Mouse (Mus musculus) layer of hippocampus, adult 9-11 months (tissue): ENCODE results near the gene Etfdh.
"Not testable (repeated sequence)": the region's sequence is repeated elsewhere in the genome, so short reads cannot be mapped to it uniquely, and the experiment has no call there.

ENCODE experiments used
- DNase-seq: peaks from one replicate; pipeline ENCODE4 v3.0.0; 2022

The Etfdh gene

GRCm38 (mm10) chr3:79576468-79576816 is 52.9 kb downstream of the Etfdh start:
- no peak for DNase-seq

GRCm38 (mm10) chr3:79575576-79576467 is 53.5 kb downstream of the Etfdh start:
- no peak for DNase-seq

- no peak for DNase-seq
Observed at GRCm38 (mm10) chr3:79574336-79574735, 55.0 kb downstream of the Etfdh start.

DNA sequence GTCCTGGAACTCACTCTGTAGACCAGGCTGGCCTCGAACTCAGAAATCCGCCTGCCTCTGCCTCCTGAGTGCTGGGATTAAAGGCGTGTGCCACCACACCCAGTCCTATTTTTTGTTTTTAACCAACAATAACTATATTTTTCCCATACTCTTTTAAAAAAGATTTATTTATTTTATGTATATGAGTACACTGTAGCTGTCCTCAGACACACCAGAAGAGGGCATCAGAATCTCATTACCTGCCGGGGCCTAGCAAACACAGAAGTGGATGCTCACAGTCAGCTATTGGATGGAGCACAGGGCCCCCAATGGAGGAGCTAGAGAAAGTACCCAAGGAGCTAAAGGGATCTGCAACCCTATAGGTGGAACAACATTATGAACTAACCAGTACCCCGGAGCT is 55.9 kb downstream of the Etfdh start:
- DNase-seq, result not testable (repeated sequence)

GRCm38 (mm10) chr3:79572399-79572798 is 56.9 kb downstream of the Etfdh start:
- DNase-seq, result no peak

- no peak for DNase-seq
Observed at GRCm38 (mm10) chr3:79569351-79569681, 60.0 kb downstream of the Etfdh start.

GRCm38 (mm10) chr3:79568629-79569350 is 60.5 kb downstream of the Etfdh start:
- DNase-seq, result no peak

DNA sequence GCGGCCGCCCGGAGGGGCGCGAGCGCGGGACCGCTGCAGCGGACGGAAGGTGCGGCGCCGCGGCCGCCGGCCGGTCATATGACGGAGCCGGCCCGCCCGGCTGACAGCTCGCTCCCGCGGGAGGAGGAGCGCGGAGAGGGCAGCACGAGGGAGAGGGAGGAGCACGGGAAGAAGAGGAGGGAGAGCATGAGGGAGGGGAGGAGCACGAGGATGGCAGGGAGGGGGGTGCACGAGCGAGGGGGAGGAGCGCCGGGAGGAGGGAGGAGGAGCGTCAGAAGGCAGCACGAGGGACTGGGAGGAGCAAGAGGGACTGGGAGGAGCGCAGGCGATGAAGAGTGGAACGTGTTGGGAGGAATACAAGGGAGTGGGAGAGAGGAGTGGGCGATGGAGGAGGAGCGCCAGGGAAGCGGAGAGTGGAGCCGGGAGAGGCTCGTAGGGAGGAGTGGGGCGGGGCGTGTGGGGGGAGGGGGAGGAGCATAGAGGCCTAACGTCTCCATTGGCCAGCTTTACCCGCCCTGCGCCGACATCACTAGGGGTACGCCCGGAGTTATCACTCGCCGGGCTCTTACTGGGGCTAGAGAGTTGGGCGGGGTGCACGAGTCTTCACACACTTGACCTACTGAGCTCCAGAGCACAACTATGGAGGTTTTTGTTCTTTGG is 61.5 kb downstream of the Etfdh start, which contains the start of gene Fnip2:
Gene Fnip2 (minus strand): TSS at position 94 of the 660 bp plus-strand sequence.
- peak; percentile 94 for DNase-seq

DNA sequence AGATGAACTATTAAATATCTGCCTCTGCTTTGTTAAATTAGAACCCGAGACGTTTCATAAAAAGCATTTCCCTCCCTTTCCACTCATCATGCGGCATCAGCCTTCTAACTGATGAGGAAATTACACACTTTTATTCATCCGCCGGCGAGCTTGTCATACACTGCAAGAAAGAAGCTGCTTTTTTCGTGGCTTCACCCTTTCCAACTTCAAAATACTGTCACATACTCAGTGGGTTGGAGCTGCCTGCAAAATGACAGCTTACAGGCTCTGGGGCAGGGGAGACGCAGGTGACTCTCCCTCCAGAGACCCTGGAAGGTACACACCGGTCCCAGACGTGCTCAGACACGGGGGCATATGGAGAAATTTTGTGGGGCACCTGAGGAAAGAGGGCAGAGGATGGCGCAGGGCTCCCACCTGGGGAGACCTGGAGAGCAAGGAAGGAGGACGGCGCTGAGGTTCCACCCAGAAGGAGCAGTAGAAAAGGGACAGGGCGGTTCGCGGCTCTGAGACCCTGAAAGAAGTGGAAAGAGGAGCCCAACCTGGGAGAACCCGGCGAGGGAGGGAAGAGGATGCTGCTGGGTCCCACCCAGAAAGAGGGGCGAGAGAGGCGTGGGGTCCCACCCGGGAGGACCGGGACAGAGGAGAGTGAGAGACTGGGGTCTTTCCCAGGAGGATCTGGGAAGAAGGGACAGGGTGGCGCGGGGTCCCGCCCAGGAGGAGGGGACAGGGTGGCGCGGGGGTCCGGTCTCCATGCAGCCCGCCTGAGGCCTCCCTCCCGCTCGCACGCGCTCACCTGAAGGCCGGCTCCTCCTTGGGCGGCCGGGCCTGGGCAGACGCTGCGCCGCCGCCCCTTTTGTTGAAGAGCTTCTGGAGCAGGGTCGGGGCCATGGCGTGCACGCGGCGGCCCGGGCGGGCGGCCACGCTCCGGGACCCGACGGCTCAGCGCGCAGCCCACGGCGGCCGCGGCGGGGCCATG is 62.3 kb downstream of the Etfdh start:
- DNase-seq, result peak; percentile 54

GRCm38 (mm10) chr3:79564875-79565606 is 64.3 kb downstream of the Etfdh start:
- no peak for DNase-seq

DNA sequence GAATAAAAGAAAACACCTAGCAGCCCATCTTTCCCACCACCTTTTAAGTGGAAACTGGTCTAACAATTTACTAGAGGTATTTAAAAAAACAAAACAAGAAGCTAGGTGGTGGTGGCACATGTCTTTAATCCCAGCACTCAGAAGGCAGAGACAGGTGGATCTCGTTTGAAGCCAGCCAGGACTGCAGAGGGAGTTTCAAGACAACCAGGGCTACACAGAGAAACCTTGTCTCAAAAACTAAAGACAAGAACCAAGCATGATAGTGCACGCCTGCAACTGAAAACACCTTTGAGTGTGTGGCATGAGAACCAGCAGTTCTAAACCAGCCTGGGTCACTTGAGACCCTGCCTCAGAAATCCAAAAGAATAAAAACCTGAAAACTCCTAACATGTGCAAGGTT is 65.8 kb downstream of the Etfdh start:
- DNase-seq, result no peak

GRCm38 (mm10) chr3:79561784-79562715 is 67.2 kb downstream of the Etfdh start:
- no peak for DNase-seq

GRCm38 (mm10) chr3:79560555-79560954 is 68.7 kb downstream of the Etfdh start:
- no peak for DNase-seq

DNA sequence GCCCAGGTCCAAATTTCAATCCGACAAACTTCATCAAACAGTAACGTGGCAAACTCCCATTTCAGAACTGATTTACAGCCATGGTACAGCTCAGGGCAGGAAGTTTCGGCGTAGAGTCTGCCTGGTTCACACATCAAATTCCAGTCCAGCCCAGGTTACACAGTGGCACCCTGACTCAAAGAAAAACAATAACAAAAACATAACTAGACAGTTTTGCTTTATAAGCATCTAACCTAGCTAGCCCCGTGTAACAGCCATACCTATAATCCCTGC is 69.6 kb downstream of the Etfdh start:
- no peak for DNase-seq

GRCm38 (mm10) chr3:79559021-79559772 is 70.1 kb downstream of the Etfdh start:
- DNase-seq, result peak; percentile 57

GRCm38 (mm10) chr3:79555061-79555460 is 74.2 kb downstream of the Etfdh start:
- peak; percentile 43 for DNase-seq
